Mouse (Mus musculus) layer of hippocampus, postnatal 25 days (tissue): ENCODE results near the gene Fam90a1a. TPM values are rescaled to one million over a fixed set of nuclear protein-coding genes. Genes with fewer than 3 reads are reported as not detected.
"Not testable (repeated sequence)": the region's sequence is repeated elsewhere in the genome, so short reads cannot be mapped to it uniquely, and the experiment has no call there.

ENCODE experiments used
- DNase-seq, 2 experiments: peaks; one replicate each; pipeline ENCODE4 v3.0.0; 2022; ENCODE audit warnings: mixed read lengths in 2 of 2, low spot score in 1 of 2; ENCODE audit errors: extremely low spot score in 1 of 2
- total RNA-seq, 2 experiments: library from RNA; stranded (reverse); gene quantifications; 2 replicates each; pipeline ENCODE4 v1.2.3; 2021

The Fam90a1a gene
- total RNA-seq, result not detected

DNA sequence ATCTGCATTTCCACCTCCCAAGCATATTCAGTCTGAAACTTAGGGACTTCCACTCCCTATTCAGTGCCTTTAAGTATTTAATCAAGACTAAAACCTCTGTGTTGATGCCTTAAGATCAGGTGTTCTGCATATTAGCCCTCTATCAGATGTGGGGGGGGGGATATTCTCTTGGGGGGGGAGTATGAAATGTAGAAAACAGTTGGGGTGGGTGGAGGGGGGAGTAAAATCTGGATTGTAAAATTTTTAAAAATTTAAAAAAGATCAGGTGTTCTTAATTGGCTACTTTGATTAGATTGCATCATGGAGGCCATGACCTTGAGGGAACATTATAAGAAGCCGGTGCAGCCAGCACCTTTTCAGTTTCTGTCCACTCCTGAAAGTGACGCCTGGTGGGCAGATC is at the start of gene Fam90a1a:
TSS of gene Fam90a1a (plus strand) at position 301 of the 400 bp plus-strand sequence.
- no peak for DNase-seq

DNA sequence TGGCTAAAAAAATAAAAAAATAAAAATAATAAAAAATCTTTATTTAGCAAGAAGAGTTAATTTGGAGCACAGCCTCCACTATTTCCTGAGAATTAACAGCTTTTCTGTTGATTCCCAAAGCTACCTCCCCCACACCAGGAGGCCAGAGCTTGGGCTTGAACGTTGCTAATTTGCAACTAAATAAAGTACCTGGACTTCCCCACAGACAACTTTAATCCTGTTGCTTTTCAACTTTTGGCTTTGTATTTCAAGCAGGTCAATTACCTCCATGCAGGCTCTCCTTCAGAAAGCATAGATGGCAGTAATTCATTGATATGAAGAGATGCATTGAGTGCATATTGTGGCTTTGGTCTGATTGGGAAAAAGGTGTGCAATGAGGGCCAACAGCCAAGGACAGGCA is 46.6 kb upstream of the Fam90a1a start:
- DNase-seq, result no peak

DNA sequence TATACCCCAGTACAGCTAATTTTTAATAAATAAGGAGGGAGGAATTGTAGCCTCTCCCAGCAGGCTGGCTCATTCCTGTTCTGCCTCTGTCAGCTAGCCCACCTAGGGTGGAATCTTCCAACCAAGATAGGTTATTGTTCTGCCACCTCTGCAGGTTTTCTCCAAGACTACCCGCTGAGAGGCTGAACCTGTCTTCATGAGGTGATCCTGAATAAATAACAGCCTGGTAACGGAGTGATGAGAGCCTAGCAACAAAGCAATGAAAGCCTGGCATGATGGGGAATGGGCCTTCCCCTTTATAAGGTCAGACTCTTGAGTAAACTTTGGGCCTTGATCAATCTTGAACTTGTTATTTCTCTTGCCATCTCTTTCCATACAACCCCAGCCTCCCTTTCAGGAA is 46.0 kb upstream of the Fam90a1a start:
- DNase-seq, result no peak

DNA sequence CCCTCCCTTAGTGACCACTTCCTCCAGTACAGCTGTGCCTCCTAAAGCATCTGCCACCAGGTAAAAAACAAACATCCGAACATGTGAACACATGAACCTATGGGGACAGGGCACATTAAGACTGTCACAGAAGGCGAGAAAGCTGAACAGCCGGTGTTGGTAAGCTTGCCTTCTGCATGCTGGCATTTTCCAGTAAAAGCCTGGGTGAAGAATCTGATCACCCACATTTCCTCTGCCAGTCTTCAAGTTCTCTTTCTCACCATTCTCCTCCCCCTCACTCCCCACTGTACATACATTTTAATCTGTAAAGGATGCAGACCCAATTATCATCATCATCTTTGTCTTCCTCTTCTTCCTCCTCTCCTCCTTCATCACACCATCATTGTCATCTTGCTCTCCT is 42.9 kb upstream of the Fam90a1a start:
- peak; percentile 3 to 7 for DNase-seq

DNA sequence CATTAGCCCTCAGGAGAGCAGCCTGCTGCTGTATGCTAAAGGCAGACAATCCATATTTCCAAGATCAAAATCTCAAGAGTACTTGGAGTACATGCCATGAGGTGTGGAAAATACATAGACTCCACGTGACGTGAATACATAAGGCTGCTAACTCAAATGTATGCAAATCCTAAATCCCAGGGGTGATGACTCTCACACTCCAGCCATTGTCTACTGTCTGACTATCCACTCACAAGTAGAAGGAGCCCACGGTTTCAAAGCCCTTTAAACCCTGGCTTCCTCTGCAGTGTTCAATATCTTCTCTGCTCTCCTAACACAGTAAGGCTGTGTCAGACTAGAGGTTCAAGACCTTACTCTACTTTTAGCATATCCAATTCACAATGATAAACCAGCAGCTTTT is 27.8 kb upstream of the Fam90a1a start:
- not testable (repeated sequence) for DNase-seq

DNA sequence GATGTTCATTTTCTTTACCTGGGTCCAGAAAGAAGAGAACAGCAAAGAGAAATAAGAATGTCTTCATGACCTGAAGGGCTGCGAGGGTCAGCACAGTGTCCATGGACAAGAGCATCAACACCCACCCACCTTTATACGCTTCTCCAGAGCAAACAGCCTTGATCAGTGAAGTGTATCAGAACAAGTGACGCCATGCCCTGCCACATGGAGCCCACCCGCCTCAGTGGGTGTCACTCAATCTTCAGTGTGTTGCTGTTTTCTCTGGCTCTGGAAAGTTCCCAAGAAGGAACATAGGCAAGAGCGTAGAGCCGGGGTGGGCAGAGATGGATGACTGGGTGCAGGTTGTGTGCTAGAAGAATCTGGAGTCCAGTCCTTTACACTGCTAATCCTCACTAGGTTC is 25.9 kb upstream of the Fam90a1a start, which contains the start of gene Defb15:
TSS of gene Defb15 (minus strand) at position 101 of the 400 bp plus-strand sequence.
- DNase-seq, result no peak

DNA sequence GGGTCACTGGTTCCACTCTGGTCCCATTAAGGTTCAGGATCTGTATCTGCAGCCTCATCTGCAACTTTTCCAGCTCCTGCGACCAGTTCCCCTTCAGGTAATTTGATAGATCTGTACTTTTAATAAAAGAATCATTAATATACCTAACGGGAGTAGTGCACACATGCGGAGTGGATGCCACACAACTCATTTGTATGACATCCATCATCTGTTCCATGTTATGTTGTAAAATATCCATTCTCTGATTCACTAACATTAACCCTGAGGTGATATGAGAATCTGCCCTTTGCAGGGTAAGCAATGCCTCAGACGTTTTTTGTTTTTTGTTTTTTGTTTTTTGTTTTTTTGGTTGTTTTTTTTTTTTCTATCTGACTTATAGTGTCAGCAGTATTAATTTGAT is 20.5 kb upstream of the Fam90a1a start, which contains the start of gene Defb35:
TSS of gene Defb35 (plus strand) at position 301 of the 400 bp plus-strand sequence.
- DNase-seq, result not testable (repeated sequence)

DNA sequence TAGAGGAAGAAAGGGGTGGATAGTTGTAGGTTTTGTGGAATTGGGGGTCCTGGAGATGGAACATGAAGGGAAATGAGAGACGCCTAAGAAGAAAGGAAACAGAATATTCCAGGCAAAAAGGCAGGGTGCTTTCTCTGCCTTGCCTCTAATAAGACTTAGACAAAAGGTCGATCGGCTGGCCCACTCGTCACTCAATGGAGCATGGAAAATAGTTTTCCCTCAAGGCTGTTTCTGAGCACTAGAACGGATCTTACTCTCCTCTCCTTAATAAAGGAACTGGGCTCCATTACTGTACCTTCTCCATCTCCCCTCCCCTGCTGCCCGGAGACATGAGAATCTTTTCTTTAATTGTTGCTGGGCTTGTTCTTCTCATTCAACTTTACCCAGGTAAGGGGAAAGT is 12.1 kb upstream of the Fam90a1a start, which contains the start of gene Defb13:
TSS of gene Defb13 (plus strand) at position 301 of the 400 bp plus-strand sequence.
- no peak for DNase-seq

DNA sequence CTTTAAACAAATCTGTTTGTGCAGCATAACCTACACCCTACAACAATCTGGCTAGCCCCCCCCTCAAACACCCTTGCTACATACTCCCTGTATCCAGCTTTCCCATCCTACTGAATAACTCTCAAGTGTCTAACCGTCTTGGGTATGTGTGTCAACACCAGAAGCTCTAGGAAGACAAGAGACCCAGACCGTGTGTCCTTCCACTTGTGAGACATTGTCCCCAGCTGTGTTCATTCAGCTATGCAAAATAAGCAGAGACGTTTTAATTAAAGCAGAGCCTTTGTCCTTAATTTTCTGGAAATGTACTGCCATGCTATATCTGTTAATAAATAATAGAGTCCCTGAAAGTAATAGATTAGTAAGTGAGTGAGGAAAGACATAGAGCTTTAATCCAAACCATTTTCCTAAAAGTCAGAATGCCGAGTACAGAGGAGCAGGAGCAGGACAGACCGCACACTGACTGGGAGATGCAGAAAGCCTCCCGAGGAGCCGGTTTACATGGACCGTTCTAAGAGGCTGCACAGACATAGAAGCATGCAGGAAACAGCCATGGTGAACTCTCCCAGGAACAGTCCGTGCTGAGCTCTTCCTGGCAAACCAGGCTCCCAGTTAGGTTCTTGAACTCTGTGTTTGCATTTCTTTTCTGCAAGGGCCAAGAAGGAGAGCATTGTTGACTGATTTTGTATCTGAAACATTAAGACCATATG is 11.1 kb upstream of the Fam90a1a start:
- DNase-seq, result no peak

DNA sequence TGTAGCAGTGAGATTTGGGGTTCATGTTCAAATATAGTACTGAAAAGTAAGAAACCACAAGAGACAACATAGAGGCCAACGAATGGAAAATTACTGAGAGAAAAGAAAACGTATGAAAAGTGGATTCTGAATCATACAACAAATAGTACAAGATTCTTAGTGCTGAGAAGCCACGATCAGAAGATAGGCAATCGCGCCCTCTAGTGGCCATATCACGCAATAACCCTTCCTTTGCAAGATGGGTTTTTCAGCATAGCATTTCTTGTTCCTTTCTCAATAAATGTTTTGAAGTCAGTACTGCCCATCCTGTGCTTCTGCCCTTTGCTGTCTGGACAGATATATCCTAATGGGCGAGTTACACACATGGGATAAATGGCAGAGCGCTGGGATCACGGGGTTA is 3.2 kb upstream of the Fam90a1a start:
- DNase-seq, result peak; percentile 12 to 61

DNA sequence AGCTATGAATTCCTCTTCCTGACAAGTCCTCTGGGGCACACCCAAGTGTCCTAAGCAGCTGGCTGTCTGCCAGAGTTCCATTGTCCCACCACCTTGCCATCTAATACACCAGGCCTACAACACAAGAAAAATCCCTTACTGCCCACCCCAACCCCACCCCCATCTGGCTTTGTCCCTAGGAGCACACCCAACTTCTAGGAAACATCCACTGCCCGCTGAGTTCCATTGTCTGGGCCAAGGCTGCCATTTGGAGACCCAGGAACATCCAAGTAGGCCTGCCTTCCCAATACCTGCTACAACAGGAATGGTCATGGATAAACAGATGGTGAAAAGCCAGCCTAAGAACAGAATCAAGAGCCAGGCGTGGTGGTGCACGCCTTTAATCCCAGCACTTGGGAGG is 2.2 kb upstream of the Fam90a1a start:
- no peak for DNase-seq

DNA sequence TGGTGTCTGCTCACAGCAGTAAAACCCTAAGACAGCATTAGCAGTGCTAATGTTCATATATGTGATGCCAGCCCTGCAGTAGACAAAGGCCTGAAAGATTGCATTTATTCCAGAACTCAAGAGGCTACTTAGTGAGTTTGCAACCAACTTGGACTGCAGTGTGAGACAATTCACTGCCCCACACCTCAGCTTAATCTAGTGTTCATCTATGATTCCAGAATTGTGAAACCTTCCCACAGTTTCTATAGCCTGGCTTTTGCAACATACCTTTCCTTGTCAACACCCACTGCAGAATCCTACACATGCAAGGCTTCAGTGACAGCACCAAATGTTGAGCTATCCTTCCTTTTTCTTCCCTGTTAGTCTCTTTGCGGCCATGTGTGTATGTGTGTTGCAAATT is 8.1 kb downstream of the Fam90a1a start:
- no peak for DNase-seq

DNA sequence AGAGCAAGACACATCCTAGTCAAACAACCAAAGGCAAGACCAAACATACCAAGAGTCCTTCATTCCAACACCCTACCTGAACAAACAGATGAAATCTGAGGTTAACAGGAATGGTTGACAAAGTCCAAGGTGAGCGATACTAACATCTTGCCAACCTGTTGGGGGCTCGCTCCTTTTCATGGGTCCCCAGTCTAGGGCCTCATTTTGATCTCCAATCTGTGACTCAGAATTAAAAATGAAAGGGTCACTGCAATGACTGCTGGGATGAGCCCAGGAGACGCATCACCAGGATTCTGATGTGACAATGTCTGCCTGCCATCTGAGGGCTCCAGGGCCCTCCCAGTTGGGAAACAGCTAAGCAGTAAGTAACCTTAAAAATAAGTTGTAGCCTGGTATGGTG is 11.0 kb downstream of the Fam90a1a start, which contains the start of gene Ccdc70:
TSS of gene Ccdc70 (plus strand) at position 301 of the 400 bp plus-strand sequence.
- DNase-seq, result no peak

DNA sequence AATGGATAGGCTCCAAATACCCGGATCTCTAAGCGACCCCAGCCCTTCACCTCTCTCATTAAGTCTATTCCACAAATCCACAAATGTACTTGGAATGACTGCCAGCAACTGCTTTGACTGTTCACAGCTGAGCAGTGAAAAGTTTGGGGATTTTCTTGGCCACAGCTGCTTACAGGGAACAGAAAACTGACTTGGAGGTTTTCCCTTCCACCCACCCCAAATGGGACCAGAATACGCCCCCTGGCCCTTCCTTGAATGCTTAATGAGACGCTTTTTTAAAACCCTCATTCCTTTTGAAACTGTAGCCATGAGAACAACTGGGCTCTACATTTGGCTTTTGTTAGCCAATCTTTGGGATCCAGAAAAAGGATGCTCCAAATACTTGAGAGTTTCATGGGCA is 19.7 kb downstream of the Fam90a1a start:
- no peak for DNase-seq

DNA sequence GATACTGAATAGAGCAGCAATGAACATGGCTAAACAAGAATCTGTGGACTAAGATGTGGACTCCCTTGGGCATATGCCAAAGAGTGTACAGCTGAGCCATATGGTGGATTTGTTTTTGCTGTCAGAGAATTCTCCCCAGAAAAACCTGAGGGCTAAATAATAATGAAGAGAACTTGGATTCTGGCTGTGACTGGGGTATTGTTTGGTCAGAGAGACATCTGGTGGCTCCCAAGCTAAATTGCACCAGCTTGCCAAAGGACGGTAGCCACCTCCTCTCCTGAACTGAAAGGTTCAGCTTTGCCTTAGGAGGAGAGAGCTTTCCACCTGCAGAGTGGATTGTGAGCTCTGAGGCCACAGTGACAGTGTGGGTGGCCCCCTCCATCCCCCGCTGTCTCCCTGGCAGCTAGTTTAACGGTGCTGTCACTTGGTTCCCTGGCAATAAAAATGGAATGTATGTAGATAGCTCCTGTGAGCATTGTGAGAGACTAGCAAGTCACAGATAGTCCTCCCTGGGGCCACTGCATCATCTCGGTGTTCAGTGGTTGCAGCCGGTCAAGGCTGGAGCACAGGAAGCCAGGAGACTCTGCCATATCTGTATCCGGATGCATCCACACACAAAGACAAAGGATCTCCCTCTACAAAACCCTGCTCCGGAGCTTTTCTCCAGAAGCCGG is 23.3 kb downstream of the Fam90a1a start:
- peak in 1 of 2 experiments; percentile 6 for DNase-seq

DNA sequence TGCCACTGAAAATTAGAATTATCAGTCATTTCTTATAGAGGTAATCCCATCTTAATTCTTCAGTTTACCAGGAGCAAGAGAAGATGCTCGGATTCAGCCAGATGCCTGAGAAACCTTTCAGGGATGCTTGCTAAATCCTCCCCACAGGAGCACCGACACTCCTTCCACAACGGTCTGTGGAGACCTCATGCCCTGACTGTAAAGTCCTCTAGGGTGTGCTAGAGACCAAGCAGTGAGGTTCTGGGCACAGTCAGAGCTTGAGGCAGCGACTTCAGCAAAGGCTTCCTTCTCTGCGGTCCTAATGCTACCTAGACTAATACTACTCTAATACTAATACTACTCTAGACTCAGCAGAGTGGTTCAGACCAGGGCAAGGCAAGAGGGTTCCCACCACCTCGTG is 33.7 kb downstream of the Fam90a1a start:
- DNase-seq, result peak in 1 of 2 experiments; percentile 47

DNA sequence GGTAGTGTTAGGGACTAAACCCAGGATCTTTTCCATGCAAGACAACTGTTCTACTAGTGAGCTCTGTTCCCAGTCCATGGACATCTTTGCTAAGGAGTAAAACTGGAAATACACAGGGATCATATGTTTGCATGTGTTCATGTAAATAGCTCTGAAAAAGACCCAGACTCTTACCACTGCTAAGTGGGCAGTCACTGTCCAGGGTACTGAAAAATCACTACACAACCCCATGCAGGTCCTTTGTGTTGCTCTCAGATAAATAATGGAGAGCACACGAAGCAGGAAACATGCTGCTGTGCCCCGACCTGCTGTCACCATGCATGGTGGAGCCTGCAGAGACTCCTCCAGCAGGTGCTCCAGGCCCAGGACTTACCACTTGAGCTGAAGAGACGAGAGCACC is 36.7 kb downstream of the Fam90a1a start:
- DNase-seq, result no peak

DNA sequence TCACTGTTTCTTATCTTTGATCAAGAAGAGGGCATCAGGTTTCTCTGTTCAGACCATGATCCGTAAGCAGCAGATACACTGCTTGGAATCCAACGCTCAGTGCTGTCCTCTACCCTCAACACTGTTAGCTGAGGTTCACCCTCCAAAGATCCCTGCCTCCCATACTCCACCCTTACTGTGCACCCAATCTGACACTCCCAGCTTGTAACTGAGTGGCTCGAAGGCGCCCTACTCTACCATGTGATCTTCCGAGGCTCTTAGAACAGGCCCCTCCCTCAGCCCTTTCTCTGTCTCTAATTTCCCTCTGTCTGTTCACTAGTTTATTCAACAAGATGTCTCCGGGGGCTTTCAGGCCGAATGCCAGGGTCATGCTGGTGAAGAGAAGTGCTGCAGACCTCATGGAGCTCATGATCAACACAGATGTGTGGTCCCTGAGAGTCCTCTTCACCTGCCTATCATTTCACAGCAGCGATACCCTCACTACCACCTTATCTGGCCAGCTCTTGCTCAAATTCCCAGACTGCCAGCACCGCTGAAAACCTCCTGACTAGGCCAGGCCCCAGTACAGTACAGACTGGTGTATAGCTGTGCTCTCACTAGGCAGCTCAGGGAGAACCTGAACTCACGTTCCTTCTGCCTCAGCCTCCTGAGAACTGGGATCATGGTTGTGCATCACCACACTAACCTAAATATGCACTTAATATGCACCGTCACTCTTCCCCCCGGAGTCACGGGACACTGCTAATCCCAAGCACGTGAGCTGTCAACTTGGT is 46.4 kb downstream of the Fam90a1a start:
- no peak for DNase-seq

DNA sequence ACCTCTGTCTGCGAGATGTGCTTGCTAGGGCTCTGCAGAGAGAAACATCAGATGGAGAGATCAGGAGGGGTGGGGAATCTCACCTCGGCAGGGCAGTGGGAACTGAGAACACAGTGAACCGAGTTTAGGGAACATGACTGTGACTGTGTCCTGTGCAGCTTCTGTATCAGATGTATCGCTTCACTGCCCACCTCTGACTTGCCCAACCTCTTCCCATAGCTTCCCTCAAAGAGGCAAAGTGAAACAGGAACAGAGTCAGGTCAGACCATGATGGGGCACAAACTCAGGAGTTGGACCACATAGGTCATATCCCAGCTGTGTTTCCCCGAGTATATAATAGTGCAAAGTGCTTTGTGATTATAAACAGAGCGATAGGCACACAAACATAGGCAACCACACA is 47.9 kb downstream of the Fam90a1a start:
- no peak for DNase-seq

DNA sequence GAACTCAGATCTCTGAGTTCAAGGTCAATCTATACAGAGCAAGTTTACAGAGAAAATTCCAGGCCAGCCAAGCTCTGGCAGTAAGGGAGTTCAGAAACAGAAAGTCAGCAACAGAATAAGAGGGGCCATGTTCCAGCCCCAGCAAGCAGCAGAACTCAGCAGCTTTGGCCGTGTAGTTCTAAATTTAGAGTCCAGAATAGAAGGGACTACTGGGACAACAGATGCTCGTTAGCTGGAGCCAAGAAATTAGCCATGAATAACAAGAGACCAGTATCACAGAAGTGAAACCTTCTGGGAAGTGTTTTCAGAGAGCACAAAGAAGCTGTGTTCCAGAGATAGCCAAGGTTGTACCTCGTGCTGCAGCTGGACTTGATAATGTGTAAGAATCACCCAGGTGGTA is 50.9 kb downstream of the Fam90a1a start:
- no peak for DNase-seq
